Mouse (Mus musculus) neural tube, embryonic 13.5 days (tissue): ENCODE data around the gene Snx15. TPM values are rescaled to one million over a fixed set of nuclear protein-coding genes. Genes with fewer than 3 reads are reported as not detected.

Source experiments
- ATAC-seq: fragments of 200-750 bp; cut with Nextera tagmentation; 2 replicates; pipeline ENCODE4 v1.8.0; 2017; ENCODE audit warnings: low read depth, mild to moderate bottlenecking, moderate TSS enrichment, moderate library complexity
- H3K27ac ChIP-seq: fragments of 300-500 bp; sonication (generic); replicated peaks from 2 replicates; pipeline ENCODE4 v1.5.1; 2015; ENCODE audit warnings: moderate library complexity, mild to moderate bottlenecking, inconsistent platforms
- H3K27me3 ChIP-seq: fragments of 300-500 bp; sonication (generic); 2 replicates; pipeline ENCODE4 v1.6.1; 2015; ENCODE audit warnings: mild to moderate bottlenecking, inconsistent platforms
- H3K36me3 ChIP-seq: fragments of 300-500 bp; sonication (generic); 2 replicates; pipeline ENCODE4 v1.6.1; 2015; ENCODE audit warnings: mild to moderate bottlenecking, inconsistent platforms
- H3K4me1 ChIP-seq: fragments of 300-500 bp; sonication (generic); replicated peaks from 2 replicates; pipeline ENCODE4 v1.6.1; 2015; ENCODE audit warnings: inconsistent platforms
- H3K4me2 ChIP-seq: fragments of 300-500 bp; sonication (generic); 2 replicates; pipeline ENCODE4 v1.6.1; 2015; ENCODE audit warnings: inconsistent platforms, mild to moderate bottlenecking, moderate library complexity
- H3K4me3 ChIP-seq: fragments of 300-500 bp; sonication (generic); 2 replicates; pipeline ENCODE4 v1.5.1; 2015; ENCODE audit warnings: mild to moderate bottlenecking, inconsistent platforms
- H3K9ac ChIP-seq: fragments of 300-500 bp; sonication (generic); 2 replicates; pipeline ENCODE4 v1.6.1; 2015; ENCODE audit warnings: moderate library complexity, mild to moderate bottlenecking, inconsistent platforms
- H3K9me3 ChIP-seq: fragments of 300-500 bp; sonication (generic); 2 replicates; pipeline ENCODE4 v1.6.1; 2016; ENCODE audit warnings: inconsistent platforms
- WGBS: fragments of 180-500 bp; shearing (Covaris S2); methylation state at CpG from one replicate; pipeline ENCODE4 v1.1.7; 2015; 5-methylcytosine and 5-hydroxymethylcytosine counted together
- polyA plus RNA-seq: library from polyadenylated mRNA; unstranded; fragments of >200 nt; fragmentation: Nextera tagmentation; extraction: Ambion mirVana; gene quantifications from 2 replicates; pipeline ENCODE4 v1.2.1, GENCODE M21; 2015

Gene Snx15
- 51.6 and 56.8 TPM in 2 replicates for polyA plus RNA-seq

DNA sequence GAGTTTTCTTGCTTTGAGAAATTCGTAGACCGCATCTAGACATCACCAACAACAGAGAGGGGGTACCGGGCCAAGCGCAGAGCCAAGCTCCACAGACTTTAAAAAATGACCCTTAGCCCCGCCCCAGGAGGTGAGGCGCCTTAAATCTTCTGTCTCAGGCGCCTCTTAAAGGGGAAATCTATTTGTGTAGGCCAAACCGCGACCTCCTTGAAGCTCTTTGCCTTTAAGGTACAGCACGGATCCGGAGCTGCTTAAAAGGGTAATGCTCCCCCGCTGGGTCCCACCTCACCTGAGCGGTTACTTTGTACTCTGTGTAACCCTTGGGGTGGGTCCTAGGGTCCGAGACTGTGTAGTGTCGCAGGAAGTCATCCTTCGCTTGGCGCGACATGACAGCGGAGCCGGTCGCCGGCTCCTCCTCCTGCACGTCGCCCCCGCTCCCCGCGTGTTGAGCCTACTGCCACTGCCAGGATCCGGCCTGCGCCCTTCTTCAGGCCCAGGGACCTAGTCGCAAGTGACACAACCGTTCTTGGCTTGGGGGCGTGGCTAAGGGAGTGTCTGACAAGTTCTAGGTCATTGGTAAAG is at the start of gene Snx15:
Gene Snx15, minus strand, starts transcription at position 545 of the 582 bp plus-strand sequence.
- H3K27me3 ChIP-seq, result no peaks in the 10 kb centered on the region
- ATAC-seq, result peak; percentile 95
- peak within 1 kb of the TSS; percentile 55 for H3K4me2 ChIP-seq
- WGBS, result under 1% methylated on average over 32 of the region's 32 CpGs
- peak within 1 kb of the TSS; percentile 77 for H3K9ac ChIP-seq
- H3K36me3 ChIP-seq, result 0 out of 2 replicates have a peak, but pooled peaks cover 5% of the 10 kb centered on the region
- peaks cover 14% of the 10 kb centered on the region for H3K4me1 ChIP-seq
- H3K4me3 ChIP-seq, result peak within 1 kb of the TSS; percentile 55
- H3K27ac ChIP-seq, result peak within 1 kb of the TSS; percentile 93
- no peaks in the 10 kb centered on the region for H3K9me3 ChIP-seq

DNA sequence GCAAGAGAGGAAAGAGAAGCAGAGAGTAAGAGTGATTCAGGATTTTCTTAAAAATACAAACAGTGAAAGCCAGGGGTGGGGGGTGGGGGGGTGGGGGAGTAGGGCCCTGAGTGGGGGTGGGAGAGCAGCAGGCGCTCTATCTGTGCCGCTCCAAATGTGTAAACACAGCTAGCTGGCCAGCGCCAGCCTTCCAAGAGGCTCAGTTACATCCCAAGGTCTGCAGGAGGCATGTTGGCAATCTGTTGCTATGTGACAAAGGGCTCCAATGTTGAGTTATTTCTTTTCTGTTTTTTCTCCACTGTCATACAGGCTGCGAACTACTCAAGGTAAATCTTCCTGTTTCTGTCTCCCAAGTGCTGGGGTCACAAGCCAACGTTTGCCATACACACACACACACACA is 46.7 kb upstream of the Snx15 start:
- no peak overlapping the region for H3K4me2 ChIP-seq
- H3K27ac ChIP-seq, result no peak overlapping the region
- 45% methylated on average over 5 of the region's 5 CpGs for WGBS
- no peak overlapping the region for H3K4me3 ChIP-seq
- H3K9me3 ChIP-seq, result no peaks in the 10 kb centered on the region; the same call in 1 of the 2 replicates
- H3K9ac ChIP-seq, result no peak overlapping the region
- H3K27me3 ChIP-seq, result no peaks in the 10 kb centered on the region
- no peak for ATAC-seq
- H3K4me1 ChIP-seq, result no peaks in the 10 kb centered on the region
- no peaks in the 10 kb centered on the region for H3K36me3 ChIP-seq

DNA sequence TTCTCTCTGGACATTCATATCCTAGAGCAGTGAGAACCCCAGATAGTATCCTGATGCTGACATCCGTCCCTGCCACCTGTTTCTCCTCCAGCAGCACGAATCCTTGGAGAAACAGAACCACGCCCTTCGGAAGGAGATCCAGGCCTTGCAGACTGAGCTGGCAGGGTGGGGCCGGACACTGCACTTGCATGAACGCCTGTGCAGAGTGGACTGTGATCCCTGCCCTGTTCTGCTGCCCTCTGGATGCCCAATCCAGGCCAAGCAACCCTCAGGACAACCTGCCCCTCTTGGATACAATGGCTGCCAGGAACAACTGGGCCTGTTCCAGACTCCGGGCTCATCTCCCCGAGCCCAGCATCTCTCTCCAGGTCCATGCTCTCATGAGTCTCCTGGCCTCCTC is 43.1 kb upstream of the Snx15 start:
- no peaks in the 10 kb centered on the region for H3K9me3 ChIP-seq
- H3K36me3 ChIP-seq, result no peaks in the 10 kb centered on the region
- 85% methylated on average over 8 of the region's 8 CpGs for WGBS
- H3K27me3 ChIP-seq, result no peaks in the 10 kb centered on the region
- no peaks in the 10 kb centered on the region for H3K4me1 ChIP-seq
- H3K4me2 ChIP-seq, result no peak overlapping the region
- no peak overlapping the region for H3K4me3 ChIP-seq
- no peak overlapping the region for H3K27ac ChIP-seq
- ATAC-seq, result no peak
- no peak overlapping the region for H3K9ac ChIP-seq

DNA sequence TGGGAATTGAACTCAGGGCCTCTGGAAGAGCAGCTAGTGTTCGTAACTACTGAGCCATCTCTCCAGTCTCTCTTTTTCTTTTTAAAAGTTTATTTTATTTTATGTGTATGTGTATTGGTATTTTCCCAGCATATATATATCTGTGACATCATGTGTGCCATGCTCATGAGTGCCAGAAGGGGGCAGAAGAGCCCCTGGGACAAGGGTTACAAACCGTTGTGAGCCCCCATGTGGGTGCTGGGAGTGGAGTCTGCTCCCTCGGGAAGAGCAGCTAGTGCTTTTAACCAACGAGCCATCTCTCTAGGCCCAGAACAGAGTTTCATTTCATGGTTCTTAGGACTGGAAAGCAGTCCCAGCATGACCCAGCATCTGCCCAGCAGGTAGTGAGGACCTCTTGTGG is 38.6 kb upstream of the Snx15 start:
- Histone ChIP-seq H3K4me2 (no peak overlapping the region), H3K9ac (no peak overlapping the region), H3K4me1 (no peaks in the 10 kb centered on the region), H3K4me3 (no peak overlapping the region), H3K9me3 (no peaks in the 10 kb centered on the region), H3K36me3 (no peaks in the 10 kb centered on the region), H3K27ac (no peak overlapping the region), H3K27me3 (no peaks in the 10 kb centered on the region)
- no peak for ATAC-seq
- WGBS, result 72% methylated on average over 4 of the region's 4 CpGs

GRCm38 (mm10) chr19:6163872-6164547 is 35.9 kb upstream of the Snx15 start:
- no peak overlapping the region for H3K4me2 ChIP-seq
- ATAC-seq, result no peak
- no peak overlapping the region for H3K27ac ChIP-seq
- no peak overlapping the region for H3K4me3 ChIP-seq
- H3K9ac ChIP-seq, result no peak overlapping the region
- H3K36me3 ChIP-seq, result no peaks in the 10 kb centered on the region
- WGBS, result 75% methylated on average over 10 of the region's 10 CpGs
- no peaks in the 10 kb centered on the region for H3K4me1 ChIP-seq
- no peaks in the 10 kb centered on the region for H3K9me3 ChIP-seq
- no peaks in the 10 kb centered on the region for H3K27me3 ChIP-seq

DNA sequence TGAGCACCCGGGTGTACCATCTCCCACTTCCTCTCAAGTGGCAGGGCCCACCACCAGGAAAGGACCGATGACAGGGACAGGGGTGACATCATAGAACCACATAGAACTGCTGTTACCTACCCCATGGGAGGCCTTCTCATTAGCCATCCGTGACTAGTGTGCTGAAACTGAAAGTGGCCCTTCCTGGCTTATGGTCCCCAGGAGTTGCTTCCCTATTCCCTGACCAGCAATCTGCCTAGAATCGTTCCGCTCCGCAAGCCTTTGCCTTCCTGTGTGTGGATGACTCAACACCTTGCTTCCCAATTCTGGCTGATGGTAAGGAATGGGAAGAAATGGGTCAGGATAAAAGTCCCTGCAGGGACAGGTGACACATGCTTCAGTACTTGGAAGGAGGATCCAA is 29.1 kb upstream of the Snx15 start:
- 64% methylated on average over 6 of the region's 6 CpGs for WGBS

GRCm38 (mm10) chr19:6156372-6156771 is 28.3 kb upstream of the Snx15 start:
- Histone ChIP-seq H3K36me3 (no peaks in the 10 kb centered on the region), H3K4me2 (no peak overlapping the region), H3K27ac (no peak overlapping the region), H3K9me3 (no peaks in the 10 kb centered on the region), H3K27me3 (no peaks in the 10 kb centered on the region), H3K4me1 (no peaks in the 10 kb centered on the region), H3K9ac (no peak overlapping the region), H3K4me3 (no peak overlapping the region)
- ATAC-seq, result no peak
- 61% methylated on average over 8 of the region's 8 CpGs for WGBS

More for the DNA sequence above, 29.1 kb upstream of the Snx15 start:
- Histone ChIP-seq H3K9me3 (no peaks in the 10 kb centered on the region), H3K4me3 (no peak overlapping the region), H3K4me1 (no peaks in the 10 kb centered on the region), H3K36me3 (no peaks in the 10 kb centered on the region), H3K9ac (no peak overlapping the region), H3K27me3 (no peaks in the 10 kb centered on the region), H3K4me2 (no peak overlapping the region), H3K27ac (no peak overlapping the region; the same call in 1 of the 2 replicates)
- ATAC-seq, result no peak

DNA sequence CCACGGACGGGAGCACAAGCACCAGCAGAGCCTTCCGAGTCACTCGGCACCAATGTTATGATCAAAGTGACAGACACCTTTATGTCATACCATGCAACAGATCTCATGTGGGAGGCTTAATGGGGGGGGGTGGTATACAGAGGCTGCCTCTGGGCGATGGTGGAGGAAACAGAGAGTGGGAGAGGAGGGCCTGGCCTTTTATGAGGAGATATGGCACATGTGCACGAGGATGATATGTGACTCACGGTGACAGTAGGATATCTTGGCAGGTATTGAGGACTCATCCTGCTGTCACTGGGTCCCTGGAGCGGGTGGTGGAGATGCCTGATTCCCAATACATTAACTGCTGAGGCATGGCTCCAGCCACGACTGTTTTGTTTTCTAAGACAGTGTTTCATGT is 27.1 kb upstream of the Snx15 start:
- 87% methylated on average over 9 of the region's 9 CpGs for WGBS
- Histone ChIP-seq H3K36me3 (no peaks in the 10 kb centered on the region), H3K4me2 (no peak overlapping the region), H3K9ac (no peak overlapping the region), H3K4me3 (no peak overlapping the region), H3K27ac (no peak overlapping the region), H3K9me3 (no peaks in the 10 kb centered on the region), H3K27me3 (no peaks in the 10 kb centered on the region), H3K4me1 (no peaks in the 10 kb centered on the region)
- no peak for ATAC-seq

DNA sequence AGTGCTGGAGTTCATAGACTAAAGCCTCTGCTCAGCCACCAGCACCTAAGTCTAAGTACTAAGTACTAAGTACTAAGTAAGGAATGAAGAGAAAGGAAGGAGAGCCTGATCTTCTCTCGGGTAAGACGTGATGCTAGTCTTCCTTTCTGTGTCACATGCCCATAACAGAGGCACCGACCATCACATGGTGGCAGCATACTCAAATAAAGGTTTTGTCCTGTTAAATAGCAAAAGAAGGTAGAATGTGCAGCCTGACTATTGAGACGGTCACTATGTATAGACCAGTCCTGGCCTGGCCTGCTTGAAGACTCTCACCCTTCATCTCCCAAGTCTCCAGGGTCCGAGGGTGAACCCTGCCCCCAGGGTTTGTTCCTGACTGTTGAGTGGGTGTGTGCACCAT is 16.7 kb upstream of the Snx15 start:
- WGBS, result 79% methylated on average over 5 of the region's 5 CpGs

GRCm38 (mm10) chr19:6141394-6141749 is 13.3 kb upstream of the Snx15 start, which contains the start of gene Arl2:
Arl2 (minus strand) TSS chr19:6141548.
- peaks cover 18% of the 10 kb centered on the region for H3K36me3 ChIP-seq
- peaks cover 19% of the 10 kb centered on the region for H3K4me1 ChIP-seq
- H3K9ac ChIP-seq, result peak within 1 kb of the TSS; percentile 84
- H3K27me3 ChIP-seq, result no peaks in the 10 kb centered on the region
- H3K27ac ChIP-seq, result peak within 1 kb of the TSS; percentile 96
- H3K9me3 ChIP-seq, result 0 out of 2 replicates have a peak, but pooled peaks cover 8% of the 10 kb centered on the region
- peak; percentile 82 for ATAC-seq
- H3K4me2 ChIP-seq, result peak within 1 kb of the TSS; percentile 79
- WGBS, result under 1% methylated on average over 15 of the region's 15 CpGs
- H3K4me3 ChIP-seq, result peak within 1 kb of the TSS; percentile 60

More for the DNA sequence above, 16.7 kb upstream of the Snx15 start:
- Histone ChIP-seq H3K4me1 (peaks cover 13% of the 10 kb centered on the region), H3K9me3 (0 out of 2 replicates have a peak, but pooled peaks cover 8% of the 10 kb centered on the region), H3K27ac (no peak overlapping the region), H3K4me2 (no peak overlapping the region), H3K9ac (no peak overlapping the region), H3K36me3 (no peaks in the 10 kb centered on the region), H3K4me3 (no peak overlapping the region), H3K27me3 (no peaks in the 10 kb centered on the region; the same call in 1 of the 2 replicates)
- ATAC-seq, result no peak

DNA sequence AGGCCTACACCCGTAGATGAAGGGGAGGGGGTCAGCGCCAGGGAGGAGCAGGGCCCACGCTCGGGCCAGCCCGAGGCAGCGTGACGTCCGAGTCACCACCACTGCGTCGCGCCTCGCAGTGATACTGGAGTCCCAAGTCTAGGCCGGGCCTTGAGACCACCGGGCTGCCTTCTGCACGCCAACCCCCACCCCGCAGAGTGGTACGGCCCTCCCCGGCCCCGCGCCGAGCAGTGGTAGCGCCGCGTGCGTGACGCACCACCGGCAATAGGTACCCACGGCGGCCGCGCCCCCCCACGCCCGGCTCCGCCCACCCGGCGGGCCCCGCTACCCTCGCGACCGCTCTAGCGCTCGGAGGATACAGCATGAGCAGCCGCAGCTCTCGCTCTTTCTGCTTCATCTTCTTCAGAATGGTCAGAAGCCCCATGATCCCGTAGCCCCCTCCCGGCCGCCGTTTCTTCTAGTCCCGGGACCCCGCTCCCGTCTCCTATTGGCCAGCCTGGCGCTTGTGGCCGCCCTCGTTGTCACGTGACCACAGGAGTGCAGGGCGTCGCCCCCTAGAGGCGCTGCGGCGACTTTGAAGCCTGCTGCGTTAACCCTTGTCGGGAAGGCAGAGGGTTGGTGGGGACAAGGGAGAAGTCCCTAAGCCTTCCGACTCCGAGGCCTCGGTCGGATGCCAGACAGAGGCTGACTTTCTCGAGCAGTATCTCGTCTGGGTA is 12.7 kb upstream of the Snx15 start, which contains the start of gene Batf2:
Gene Batf2, plus strand, starts transcription at position 306 of the 716 bp plus-strand sequence.
- H3K9me3 ChIP-seq, result 0 out of 2 replicates have a peak, but pooled peaks cover 8% of the 10 kb centered on the region
- H3K4me2 ChIP-seq, result peak within 1 kb of the TSS; percentile 79
- no peaks in the 10 kb centered on the region for H3K27me3 ChIP-seq
- peaks cover 19% of the 10 kb centered on the region for H3K4me1 ChIP-seq
- H3K36me3 ChIP-seq, result peaks cover 23% of the 10 kb centered on the region
- WGBS, result under 1% methylated on average over 55 of the region's 68 CpGs
- peak within 1 kb of the TSS; percentile 60 for H3K4me3 ChIP-seq
- H3K27ac ChIP-seq, result peak within 1 kb of the TSS; percentile 96
- peak within 1 kb of the TSS; percentile 84 for H3K9ac ChIP-seq
- ATAC-seq, result peak; percentile 94

DNA sequence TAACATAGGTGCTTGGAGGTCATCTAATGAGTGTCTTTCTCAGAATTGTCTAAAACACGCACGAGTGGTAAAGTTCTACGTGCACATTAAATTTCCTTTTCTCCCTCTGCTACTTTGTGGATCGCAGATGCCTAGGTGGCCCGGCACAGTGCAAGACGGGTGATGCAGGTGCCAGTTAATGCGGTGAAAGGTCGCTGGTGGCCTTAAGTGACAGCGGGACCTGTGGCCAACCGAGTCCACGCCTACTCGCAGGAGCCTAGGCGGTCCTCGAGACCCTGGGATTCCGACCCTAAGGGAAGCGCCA is 12.2 kb upstream of the Snx15 start:
- WGBS, result 6% methylated on average over 16 of the region's 16 CpGs
- H3K9ac ChIP-seq, result peak overlapping the region; percentile 84
- no peak for ATAC-seq
- H3K27ac ChIP-seq, result peak overlapping the region; percentile 96
- peak overlapping the region; percentile 60 for H3K4me3 ChIP-seq
- peaks cover 28% of the 10 kb centered on the region for H3K36me3 ChIP-seq
- no peaks in the 10 kb centered on the region for H3K27me3 ChIP-seq
- H3K9me3 ChIP-seq, result 0 out of 2 replicates have a peak, but pooled peaks cover 8% of the 10 kb centered on the region
- H3K4me1 ChIP-seq, result peaks cover 19% of the 10 kb centered on the region
- H3K4me2 ChIP-seq, result peak overlapping the region; percentile 79
